Mouse (Mus musculus) inflammation-experienced regulatory T-cells, adult 6 months (primary cell): ENCODE measurements around the gene Grm8. TPM values are rescaled to one million over a fixed set of nuclear protein-coding genes. Genes with fewer than 3 reads are reported as not detected.

ENCODE experiments used
- ATAC-seq: one replicate; pipeline ENCODE4 v1.8.0; 2017
- polyA plus RNA-seq, 3 experiments: library from polyadenylated mRNA; unstranded; fragments of 100-300 nt; shearing (Covaris generic); gene quantifications; one replicate each; pipeline ENCODE4 v1.2.1; 2017

Gene Grm8
- polyA plus RNA-seq, 3 experiments from 2014 or later, result not detected

- no peak for ATAC-seq
These were observed 554.5 kb downstream of the Grm8 start for GRCm38 (mm10) chr6:27580485-27580884.

GRCm38 (mm10) chr6:27545516-27545915 is 589.5 kb downstream of the Grm8 start:
- ATAC-seq, result no peak

- ATAC-seq, result no peak
These were observed 617.4 kb downstream of the Grm8 start for GRCm38 (mm10) chr6:27517620-27518019.

GRCm38 (mm10) chr6:27460998-27461397 is 674.0 kb downstream of the Grm8 start:
- ATAC-seq, result no peak

GRCm38 (mm10) chr6:27408473-27408872 is 726.5 kb downstream of the Grm8 start:
- ATAC-seq, result no peak

- no peak for ATAC-seq
These were observed 762.6 kb downstream of the Grm8 start for GRCm38 (mm10) chr6:27372416-27372815.

- ATAC-seq, result no peak
These were observed 763.9 kb downstream of the Grm8 start for GRCm38 (mm10) chr6:27371095-27371494.

GRCm38 (mm10) chr6:27363775-27364174 is 771.2 kb downstream of the Grm8 start:
- no peak for ATAC-seq

GRCm38 (mm10) chr6:27360440-27360839 is 774.5 kb downstream of the Grm8 start:
- ATAC-seq, result no peak

GRCm38 (mm10) chr6:27351147-27351546 is 783.8 kb downstream of the Grm8 start:
- ATAC-seq, result no peak

- no peak for ATAC-seq
These were observed 786.7 kb downstream of the Grm8 start for GRCm38 (mm10) chr6:27348272-27348671.

GRCm38 (mm10) chr6:27346311-27346710 is 788.7 kb downstream of the Grm8 start:
- no peak for ATAC-seq

GRCm38 (mm10) chr6:27340131-27340530 is 794.8 kb downstream of the Grm8 start:
- no peak for ATAC-seq

- ATAC-seq, result no peak
These were observed 816.4 kb downstream of the Grm8 start for GRCm38 (mm10) chr6:27318575-27318974.

- ATAC-seq, result no peak
These were observed 817.6 kb downstream of the Grm8 start for GRCm38 (mm10) chr6:27317422-27317821.

GRCm38 (mm10) chr6:27316018-27316417 is 819.0 kb downstream of the Grm8 start:
- ATAC-seq, result no peak

- no peak for ATAC-seq
These were observed 820.5 kb downstream of the Grm8 start for GRCm38 (mm10) chr6:27314273-27315009.

- no peak for ATAC-seq
These were observed 824.6 kb downstream of the Grm8 start for GRCm38 (mm10) chr6:27310401-27310800.

- no peak for ATAC-seq
These were observed 829.6 kb downstream of the Grm8 start for GRCm38 (mm10) chr6:27305351-27305750.

GRCm38 (mm10) chr6:27264972-27265371 is 870.0 kb downstream of the Grm8 start:
- ATAC-seq, result no peak

GRCm38 (mm10) chr6:27262611-27263010 is 872.4 kb downstream of the Grm8 start:
- no peak for ATAC-seq

- ATAC-seq, result no peak
These were observed 894.6 kb downstream of the Grm8 start for GRCm38 (mm10) chr6:27240416-27240815.

- ATAC-seq, result no peak
These were observed 895.0 kb downstream of the Grm8 start for GRCm38 (mm10) chr6:27239968-27240367.
